Mouse (Mus musculus) sigmoid colon, adult 10 weeks (tissue): ENCODE measurements around the gene 1700049E17Rik1. TPM values are rescaled to one million over a fixed set of nuclear protein-coding genes. Genes with fewer than 3 reads are reported as not detected.

Source experiments
- polyA plus RNA-seq: library from polyadenylated mRNA; stranded (reverse); fragments of 350-450 nt; fragmentation: Illumina TruSeq; extraction: RNeasy Lipid Tissue Mini Kit (QIAGEN cat#74804); gene quantifications from one replicate; pipeline ENCODE4 v1.2.3, GENCODE M21; 2014; ENCODE audit warnings: low read depth, low replicate concordance

Gene 1700049E17Rik1
- not detected for polyA plus RNA-seq

DNA sequence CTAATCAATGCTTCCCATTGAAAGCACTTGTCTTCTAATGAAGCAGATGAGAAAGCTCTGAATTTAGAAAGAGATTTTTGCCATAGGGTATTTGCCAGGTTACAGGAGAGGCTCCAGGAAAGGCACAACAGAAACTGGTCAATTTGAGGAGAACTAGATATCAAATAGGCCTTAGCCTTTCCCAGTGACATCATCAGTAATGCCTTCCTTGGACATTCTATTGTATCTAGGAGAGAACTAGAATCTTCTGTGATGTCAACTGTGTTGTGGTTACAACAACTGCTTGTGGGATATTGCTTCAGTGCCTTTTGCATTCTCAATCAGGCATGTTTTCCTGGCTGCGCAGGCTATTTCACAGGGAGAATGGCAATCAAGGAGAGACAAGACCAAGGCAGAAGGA lies at the start of gene 1700049E17Rik1:
1700049E17Rik1 (plus strand) TSS at position 301 of the 400 bp plus-strand sequence.

DNA sequence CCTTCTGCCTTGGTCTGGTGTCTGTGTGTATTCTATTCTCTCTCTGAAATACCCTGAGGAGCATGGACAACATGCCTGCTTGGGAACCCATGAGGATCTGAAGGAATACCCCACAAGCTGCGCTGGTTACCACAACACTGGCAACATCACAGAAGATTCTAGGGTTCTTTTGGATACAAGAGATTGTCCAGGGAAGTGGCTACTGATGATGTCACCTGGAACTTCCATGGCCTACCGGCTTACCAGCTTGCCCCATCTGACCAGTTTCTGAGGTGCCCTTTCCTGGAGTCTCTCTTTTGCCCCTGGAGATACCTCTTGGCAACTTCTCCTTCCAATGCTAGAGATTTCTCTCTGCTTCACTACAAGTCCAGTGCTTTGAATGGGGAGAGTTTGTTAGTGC lies 17.6 kb upstream of the 1700049E17Rik1 start, which contains the start of gene Gm7980:
Gm7980 (minus strand) TSS at position 101 of the 400 bp plus-strand sequence.

DNA sequence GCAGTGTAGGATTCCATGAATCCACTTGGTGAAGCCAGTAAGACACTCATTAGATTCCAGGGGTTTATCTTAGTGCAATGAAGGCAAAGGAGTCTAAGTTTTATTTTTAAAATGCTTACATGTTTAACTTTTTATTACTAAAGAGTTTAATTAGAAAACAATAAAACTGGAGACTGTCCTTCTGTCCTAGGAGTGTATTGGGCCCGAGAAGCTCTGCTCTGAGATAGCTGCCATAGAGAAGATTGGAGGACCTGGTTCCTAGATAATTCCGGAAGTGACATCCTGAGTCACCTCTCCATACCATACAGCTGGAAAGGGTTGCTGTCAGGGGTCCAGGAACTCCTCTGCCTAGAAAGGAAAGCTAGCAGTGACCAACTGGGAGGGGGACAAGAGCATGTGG lies 18.9 kb downstream of the 1700049E17Rik1 start, which contains the start of gene 1700024B05Rik:
1700024B05Rik (plus strand) TSS at position 301 of the 400 bp plus-strand sequence.

DNA sequence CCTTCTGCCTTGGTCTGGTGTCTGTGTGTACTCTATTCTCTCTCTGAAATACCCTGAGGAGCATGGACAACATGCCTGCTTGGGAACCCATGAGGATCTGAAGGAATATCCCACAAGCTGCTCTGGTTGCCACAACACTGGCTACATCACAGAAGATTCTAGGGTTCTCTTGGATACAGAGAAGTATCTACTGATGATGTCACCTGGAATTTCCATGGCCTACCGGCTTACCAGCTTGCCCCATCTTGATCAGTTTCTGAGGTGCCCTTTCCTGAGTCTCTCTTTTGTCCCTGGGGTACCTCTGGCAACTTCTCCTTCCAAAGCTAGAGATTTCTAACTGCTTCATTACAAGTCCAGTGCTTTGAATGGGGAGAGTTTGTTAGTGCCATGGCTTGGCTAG lies 43.1 kb downstream of the 1700049E17Rik1 start, which contains the start of gene Gm6401:
Gm6401 (minus strand) TSS at position 101 of the 400 bp plus-strand sequence.

Other genes starting within 250 kb of the 1700049E17Rik1 start
- gene Gm8068, start 223.1 kb upstream of the 1700049E17Rik1 start, polyA plus RNA-seq, result not detected
- gene Gm7929, start 174.3 kb upstream of the 1700049E17Rik1 start, polyA plus RNA-seq, result not detected
- gene Gm47189, start 152.5 kb upstream of the 1700049E17Rik1 start, polyA plus RNA-seq, result not detected
- not detected for gene Gm7980, start 17.7 kb upstream of the 1700049E17Rik1 start, polyA plus RNA-seq
- gene 1700024B05Rik, start 19.0 kb downstream of the 1700049E17Rik1 start, polyA plus RNA-seq, result not detected
- gene Gm6401, start 43.0 kb downstream of the 1700049E17Rik1 start, polyA plus RNA-seq, result not detected
- not detected for gene Gm3543, start 58.4 kb downstream of the 1700049E17Rik1 start, polyA plus RNA-seq
- gene Gm7951, start 192.4 kb downstream of the 1700049E17Rik1 start, polyA plus RNA-seq, result not detected
- not detected for gene Gm17027, start 237.7 kb downstream of the 1700049E17Rik1 start, polyA plus RNA-seq